Mouse (Mus musculus) thymus, postnatal 10 days (tissue): Measurements from ENCODE around the gene Rasal1.

ENCODE experiments used
- DNase-seq, 2 experiments: peaks; one replicate each; pipeline ENCODE4 v3.0.0; 2021; ENCODE audit warnings: low spot score in 2 of 2

The Rasal1 gene

DNA sequence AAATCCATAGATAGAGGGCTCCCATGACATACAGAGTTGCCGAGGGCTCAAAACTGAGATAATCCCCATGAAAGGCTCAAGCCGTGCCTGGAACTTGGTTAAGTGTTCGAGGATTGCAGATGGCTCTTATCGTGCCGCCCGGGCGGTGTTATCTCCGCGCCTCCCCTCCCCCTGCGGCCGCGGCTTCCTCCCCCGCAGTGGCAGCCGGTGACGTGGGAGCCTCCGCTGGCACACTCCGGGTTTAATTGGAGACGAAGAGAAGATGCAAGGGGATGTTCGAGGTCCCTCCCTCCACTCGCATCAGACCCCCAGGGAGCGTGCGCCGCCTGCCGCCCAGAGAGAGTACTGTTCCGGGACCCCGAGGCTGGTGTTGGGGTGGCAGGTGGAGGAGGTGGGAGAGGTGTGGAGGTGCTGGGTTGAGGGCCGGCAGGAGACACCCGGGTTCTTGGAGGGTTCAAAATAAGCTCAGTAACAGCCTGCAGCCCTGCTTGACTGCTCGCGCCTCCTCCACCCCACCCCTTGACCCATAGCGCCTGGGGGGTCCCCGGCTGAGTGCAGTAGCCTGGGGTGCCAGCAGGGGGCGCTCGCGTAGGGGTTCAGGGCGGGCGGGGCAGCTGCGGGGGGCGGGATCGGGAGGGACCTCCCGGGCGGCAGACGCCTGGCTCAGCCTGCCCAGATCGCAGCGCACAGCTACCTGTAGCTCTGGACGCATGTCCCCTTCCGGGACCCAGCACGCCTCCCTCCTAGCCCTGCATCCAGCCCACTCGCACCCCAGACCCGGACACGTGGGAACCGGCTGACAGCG is at the start of gene Rasal1:
Gene Rasal1, plus strand, starts transcription at position 244 of the 805 bp plus-strand sequence.
- peak; percentile 93 for DNase-seq

GRCm38 (mm10) chr5:120599625-120600024 is 49.0 kb upstream of the Rasal1 start:
- DNase-seq: no peak

DNA sequence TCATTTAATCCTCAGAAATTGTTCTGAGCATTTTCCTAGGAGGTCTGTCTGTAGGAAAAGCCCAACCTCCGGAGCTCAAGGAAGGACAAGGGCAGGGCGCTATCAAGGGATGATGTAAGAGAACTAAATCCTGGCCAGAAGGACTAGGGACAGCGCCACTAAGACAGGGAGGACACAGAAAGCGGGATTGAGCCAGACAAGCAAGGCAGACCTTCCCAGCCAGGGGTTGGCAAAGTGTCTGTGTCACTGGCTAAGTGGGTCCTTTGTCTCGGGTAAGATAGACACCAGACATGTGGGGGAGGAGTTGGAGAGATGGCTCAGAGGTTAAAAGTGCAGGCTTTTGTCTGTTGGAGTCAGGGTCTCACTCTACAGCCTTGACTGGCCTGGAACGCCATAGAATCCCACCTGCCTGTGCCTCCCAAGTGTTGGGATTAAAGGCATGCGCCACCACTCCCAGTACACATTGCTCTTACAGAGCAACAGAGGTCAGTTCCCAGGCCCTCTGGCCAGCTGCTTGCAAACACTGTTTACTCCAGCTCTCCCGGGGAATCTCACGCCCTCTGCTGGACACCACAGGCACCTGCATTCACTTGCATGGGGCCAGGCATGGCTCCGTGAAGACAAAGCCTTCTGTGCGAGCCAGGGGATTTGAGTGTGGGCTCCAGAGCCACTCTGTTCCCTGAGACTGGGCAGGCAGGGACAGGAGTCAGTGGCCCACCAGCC is 47.5 kb upstream of the Rasal1 start:
- DNase-seq: no peak

- no peak for DNase-seq
Observed at GRCm38 (mm10) chr5:120602210-120602609, 46.4 kb upstream of the Rasal1 start.

GRCm38 (mm10) chr5:120603515-120603914 is 45.1 kb upstream of the Rasal1 start:
- DNase-seq: no peak

GRCm38 (mm10) chr5:120604839-120605238 is 43.8 kb upstream of the Rasal1 start:
- DNase-seq: peak; percentile 73 to 92

- no peak for DNase-seq
Observed at GRCm38 (mm10) chr5:120605241-120605661, 43.4 kb upstream of the Rasal1 start.

DNA sequence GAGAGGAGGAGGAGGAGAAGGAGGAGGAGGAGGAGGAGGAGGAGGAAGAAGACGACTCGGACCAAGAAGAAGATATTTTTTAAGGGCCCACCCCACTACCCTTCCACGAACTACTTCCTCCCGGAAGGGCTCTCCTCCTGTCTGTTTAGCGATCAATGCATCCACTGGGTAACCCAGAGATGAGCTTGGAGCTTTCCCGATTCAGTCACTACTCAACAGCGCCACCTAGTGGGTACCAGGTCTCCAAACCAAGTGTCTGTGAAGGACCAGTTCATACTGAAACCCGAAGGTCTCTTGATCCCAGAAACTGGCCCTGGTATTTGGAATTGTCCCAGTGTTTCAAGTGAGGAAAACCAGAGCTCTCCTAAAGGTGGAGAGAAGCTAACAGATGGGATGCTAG is 42.9 kb upstream of the Rasal1 start:
- DNase-seq: peak; percentile 73 to 92

GRCm38 (mm10) chr5:120606590-120607200 is 41.9 kb upstream of the Rasal1 start:
- no peak for DNase-seq

DNA sequence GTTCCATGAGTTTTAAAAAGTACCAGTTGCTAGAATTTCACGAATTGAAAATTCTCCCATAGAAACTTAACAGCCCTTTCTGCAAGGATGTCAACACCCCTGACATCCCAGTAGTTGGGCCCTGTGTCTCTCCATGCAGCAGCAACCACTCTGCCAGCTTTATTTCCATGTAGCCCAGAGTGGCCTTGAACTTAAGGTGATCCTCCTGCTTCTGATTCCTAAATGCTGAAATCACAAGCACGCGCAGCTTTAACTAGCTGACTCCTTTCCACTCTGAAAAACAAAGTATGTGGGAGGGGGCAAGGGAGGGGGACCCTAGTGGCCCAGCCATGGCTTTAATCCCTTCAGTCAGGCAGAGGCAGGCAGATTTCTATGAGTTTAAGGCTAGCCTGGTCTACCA is 41.3 kb upstream of the Rasal1 start:
- DNase-seq: no peak

GRCm38 (mm10) chr5:120609246-120609775 is 39.3 kb upstream of the Rasal1 start:
- no peak for DNase-seq

- DNase-seq: no peak
Observed at GRCm38 (mm10) chr5:120610906-120611305, 37.7 kb upstream of the Rasal1 start.

- no peak for DNase-seq
Observed at GRCm38 (mm10) chr5:120611416-120611815, 37.2 kb upstream of the Rasal1 start.

DNA sequence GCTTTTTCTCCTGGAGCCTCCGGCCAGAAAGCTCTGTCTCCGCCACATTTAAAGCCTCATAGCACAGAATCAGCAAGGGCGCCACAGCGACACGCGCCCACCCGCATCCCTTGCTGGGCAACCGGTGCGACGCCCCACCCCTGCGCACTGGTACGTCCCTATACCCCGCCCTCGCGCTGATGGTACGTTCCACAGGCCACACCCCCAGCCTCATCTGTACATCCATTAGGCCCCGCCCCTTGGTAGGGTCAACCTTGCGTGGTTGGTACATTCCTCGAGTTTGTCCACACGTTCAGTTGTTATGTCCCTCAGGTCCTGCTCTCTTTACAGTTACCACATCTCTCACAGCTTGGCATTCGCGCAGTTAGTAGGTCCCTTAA is 36.2 kb upstream of the Rasal1 start, which contains the start of the genes Rita1 and Ddx54:
Gene Rita1, minus strand, starts transcription at position 148 of the 380 bp plus-strand sequence.
Gene Ddx54, plus strand, starts transcription at position 298 of the 380 bp plus-strand sequence.
- DNase-seq: peak; percentile 98

- DNase-seq: peak; percentile 100
Observed at GRCm38 (mm10) chr5:120612822-120613604, 35.6 kb upstream of the Rasal1 start.

DNA sequence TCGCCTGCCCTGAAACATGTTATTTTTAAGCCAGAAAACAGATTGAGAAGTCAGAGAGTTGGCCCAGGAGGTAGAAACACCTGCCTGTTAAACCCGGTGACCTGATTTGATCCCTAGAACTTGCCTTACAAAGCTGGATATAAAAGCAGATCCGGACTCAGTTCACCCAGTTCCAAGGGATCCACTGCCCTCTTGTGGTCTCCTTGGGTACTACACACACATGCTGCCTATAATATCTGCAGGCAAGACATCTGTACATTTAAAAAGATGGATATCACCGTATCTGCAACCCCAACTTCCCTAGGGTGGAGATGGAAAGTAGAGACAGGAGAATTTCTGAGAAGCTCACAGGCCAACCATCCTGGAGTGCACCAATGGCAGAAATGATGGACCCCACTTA is 32.7 kb upstream of the Rasal1 start:
- DNase-seq: peak in 1 of 2 experiments; percentile 51

DNA sequence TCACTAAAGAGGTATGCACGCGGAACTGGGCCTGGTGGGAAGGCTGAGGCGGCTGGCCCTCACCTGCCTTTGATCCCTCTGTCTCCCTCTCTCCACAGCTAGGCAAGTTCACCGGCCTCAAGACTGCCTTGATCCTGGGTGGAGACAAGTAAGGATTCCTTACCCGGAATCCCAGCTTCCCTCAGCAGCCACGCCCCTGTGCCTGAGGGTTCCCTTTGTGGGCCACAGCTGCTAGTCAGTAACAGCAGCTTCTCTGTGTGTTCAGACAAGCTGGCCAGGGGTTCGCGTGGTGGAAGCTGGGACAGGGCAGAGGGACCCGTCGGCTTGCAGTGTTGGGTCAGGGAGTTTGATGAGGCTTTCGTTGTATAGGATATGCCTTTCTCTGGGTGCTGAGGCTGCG is 29.8 kb upstream of the Rasal1 start:
- no peak for DNase-seq

GRCm38 (mm10) chr5:120619201-120619600 is 29.4 kb upstream of the Rasal1 start:
- peak; percentile 76 to 89 for DNase-seq

DNA sequence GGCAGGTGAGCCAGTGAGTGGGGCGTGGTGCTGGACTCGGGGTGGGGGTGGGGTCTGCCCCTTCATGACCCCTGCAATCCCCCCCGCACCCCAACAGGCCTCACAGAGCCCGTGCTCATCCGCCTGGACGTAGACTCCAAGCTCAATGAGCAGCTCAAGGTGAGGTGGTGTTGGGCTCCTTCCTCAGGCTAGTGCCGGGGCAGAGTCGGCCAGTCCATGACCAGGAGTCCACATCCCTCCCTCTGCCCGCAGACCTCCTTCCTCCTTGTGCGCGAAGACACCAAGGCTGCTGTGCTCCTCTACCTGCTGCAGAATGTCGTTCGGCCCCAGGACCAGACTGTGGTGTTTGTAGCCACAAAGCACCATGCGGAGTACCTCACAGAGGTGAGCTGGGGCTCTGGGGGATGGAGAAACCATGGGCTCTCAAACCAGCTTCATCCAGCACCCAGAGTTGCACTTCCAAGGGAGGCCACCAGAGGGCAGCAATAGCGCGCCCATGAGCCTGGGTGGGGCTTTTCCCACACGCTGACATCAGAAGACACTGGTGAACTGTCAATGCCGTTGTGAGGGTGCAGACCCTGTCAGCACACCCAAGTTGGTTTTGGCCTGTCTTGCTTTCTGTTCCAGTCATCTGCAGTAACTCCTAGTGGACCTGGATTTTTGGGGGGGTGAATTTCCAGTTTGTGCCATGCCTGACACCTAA is 28.1 kb upstream of the Rasal1 start:
- peak; percentile 90 to 96 for DNase-seq

GRCm38 (mm10) chr5:120621078-120621765 is 27.4 kb upstream of the Rasal1 start:
- DNase-seq: peak; percentile 86 to 93
